14 mouse cellular contexts compared by ENCODE assay signal in genomic region chr13:112406618-112407017, GRCm38 (mm10).
"Had no signal": no experiment of that assay in that cellular context is flagged by ENCODE, and none has a peak within 500 bp of the region (broad histone marks: within the 10 kb centered on the region; RNA-seq: fewer than 3 reads in every experiment).

No protein-coding gene starts in this region.

- H3K36me3 ChIP-seq: limb, embryonic 10.5 days; liver, embryonic 15.5 days; midbrain, embryonic 10.5 days; midbrain, embryonic 15.5 days; neural tube, embryonic 15.5 days had no signal

- H3K9ac ChIP-seq: liver, embryonic 15.5 days; lung, embryonic 14.5 days; midbrain, embryonic 15.5 days; neural tube, embryonic 15.5 days had no signal

- H3K27me3 ChIP-seq: liver, embryonic 15.5 days; midbrain, embryonic 15.5 days; neural tube, embryonic 15.5 days had no signal

- DNase-seq: kidney, adult 8-10 months; kidney, postnatal 25 days; lung, embryonic 14.5 days; lung, postnatal 10 days; lung, postnatal 4 days; right cerebral cortex, adult 18-20 months; right cerebral cortex, postnatal 25 days; thymus, postnatal 36 days had no signal

- H3K27ac ChIP-seq: left cerebral cortex, adult 2 months; limb, embryonic 10.5 days; liver, embryonic 15.5 days; midbrain, embryonic 10.5 days; midbrain, embryonic 15.5 days; neural tube, embryonic 15.5 days had no signal

- H3K4me1 ChIP-seq: liver, embryonic 15.5 days; midbrain, embryonic 10.5 days; midbrain, embryonic 15.5 days; neural tube, embryonic 15.5 days had no signal

- H3K4me3 ChIP-seq: left cerebral cortex, adult 2 months; limb, embryonic 10.5 days; liver, embryonic 15.5 days; midbrain, embryonic 10.5 days; midbrain, embryonic 15.5 days; neural tube, embryonic 15.5 days had no signal
